Mouse (Mus musculus) liver, postnatal 0 days (tissue): ENCODE results near the gene Thap8. TPM values are rescaled to one million over a fixed set of nuclear protein-coding genes. Genes with fewer than 3 reads are reported as not detected.

Experiments used
- ATAC-seq: fragments of 200-750 bp; cut with Nextera tagmentation; 2 replicates; pipeline ENCODE4 v1.8.0; 2017; ENCODE audit warnings: mild to moderate bottlenecking, moderate library complexity
- DNase-seq: peaks from one replicate; pipeline ENCODE4 v3.0.0-alpha.2; 2016
- H3K27ac ChIP-seq: fragments of 300-500 bp; sonication (generic); 2 replicates; pipeline ENCODE4 v1.5.1; 2014; ENCODE audit warnings: antibody characterized with exemption, moderate library complexity, mild to moderate bottlenecking, low read depth
- H3K27me3 ChIP-seq: fragments of 300-500 bp; sonication (generic); 2 replicates; pipeline ENCODE4 v1.6.1; 2014; ENCODE audit warnings: low read length, control low read depth, mixed read lengths; ENCODE audit not compliant: insufficient read depth
- H3K36me3 ChIP-seq: fragments of 300-500 bp; sonication (generic); replicated peaks from 2 replicates; pipeline ENCODE4 v1.6.1; 2014; ENCODE audit warnings: mild to moderate bottlenecking, control low read depth, low read length, moderate library complexity, mixed read lengths; ENCODE audit not compliant: insufficient read depth
- H3K4me1 ChIP-seq: fragments of 300-500 bp; sonication (generic); 2 replicates; pipeline ENCODE4 v1.6.1; 2014; ENCODE audit warnings: antibody characterized with exemption, mild to moderate bottlenecking, control low read depth; ENCODE audit not compliant: insufficient read depth
- H3K4me2 ChIP-seq: fragments of 300-500 bp; sonication (generic); 2 replicates; pipeline ENCODE4 v1.6.1; 2014; ENCODE audit warnings: low read depth, mild to moderate bottlenecking, low read length, moderate library complexity, mixed read lengths
- H3K4me3 ChIP-seq: fragments of 300-500 bp; sonication (generic); 2 replicates; pipeline ENCODE4 v1.5.1; 2014; ENCODE audit warnings: low read depth, low read length
- H3K9ac ChIP-seq: fragments of 300-500 bp; sonication (generic); replicated peaks from 2 replicates; pipeline ENCODE4 v1.6.1; 2014; ENCODE audit warnings: mild to moderate bottlenecking, moderate library complexity
- H3K9me3 ChIP-seq: fragments of 300-500 bp; sonication (generic); 2 replicates; pipeline ENCODE4 v1.6.1; 2016; ENCODE audit warnings: mild to moderate bottlenecking, control low read depth, low read length, mixed read lengths
- CTCF ChIP-seq: sonication (generic); IDR thresholded peaks from 2 replicates; pipeline ENCODE4 v1.5.1; 2016; ENCODE audit warnings: antibody characterized with exemption, low read depth
- EP300 ChIP-seq: IDR thresholded peaks from 2 replicates; pipeline ENCODE4 v1.6.1; 2016; ENCODE audit warnings: antibody characterized with exemption, low read depth, mild to moderate bottlenecking
- WGBS: fragments of 180-500 bp; shearing (Covaris S2); extraction: QIAGEN DNeasy Blood & Tissue Kit; methylation state at CpG from one replicate; pipeline ENCODE4 v1.1.7; 2014; ENCODE audit not compliant: insufficient replicate concordance; 5-methylcytosine and 5-hydroxymethylcytosine counted together
- polyA plus RNA-seq: library from polyadenylated mRNA; unstranded; fragments of >200 nt; fragmentation: Nextera tagmentation; extraction: Ambion mirVana; gene quantifications from 2 replicates; pipeline ENCODE4 v1.2.1, GENCODE M21; 2015

Thap8 gene
- polyA plus RNA-seq, 1 experiment from 2014 or later, result 0.15 TPM

DNA sequence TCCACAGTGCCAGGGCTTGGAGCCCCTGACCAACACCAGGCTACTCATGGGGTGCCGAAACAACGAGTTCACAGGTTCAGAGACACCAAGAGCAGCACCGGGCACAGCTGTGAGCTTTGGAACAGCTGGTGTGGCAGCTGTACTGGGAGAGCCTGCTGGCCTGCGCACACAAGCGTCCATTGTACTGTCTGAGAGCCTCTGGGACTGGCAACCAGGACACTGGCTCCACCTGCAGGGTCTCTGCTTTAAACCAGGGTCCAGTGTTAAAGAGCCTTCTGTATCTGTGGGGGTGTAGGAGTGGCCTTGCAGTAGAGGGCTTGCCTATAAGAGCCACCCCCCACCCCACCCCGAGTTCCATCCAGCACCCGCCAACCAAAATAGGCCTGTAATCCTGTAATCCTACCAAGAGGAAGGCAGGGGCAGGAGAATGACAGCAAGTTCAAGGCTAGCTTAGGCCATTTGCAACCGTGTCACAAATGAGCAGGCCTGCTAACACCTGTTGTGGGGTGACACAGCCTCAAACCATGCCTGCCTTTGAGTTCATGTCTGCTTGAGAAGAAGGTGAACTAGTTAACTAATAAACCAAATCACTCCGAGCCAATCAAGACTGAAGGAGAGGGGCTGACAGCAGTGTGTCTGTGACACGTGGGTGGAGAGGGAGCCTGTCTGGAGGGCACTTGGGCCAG is 10.0 kb downstream of the Thap8 start:
- H3K9me3 ChIP-seq, result no peaks in the 10 kb centered on the region
- H3K9ac ChIP-seq, result no peak overlapping the region
- no peak overlapping the region for H3K27ac ChIP-seq
- TF ChIP-seq EP300 (no peak), CTCF (no peak)
- ATAC-seq (no peak), DNase-seq (no peak)
- no peaks in the 10 kb centered on the region for H3K4me1 ChIP-seq
- peaks cover 8% of the 10 kb centered on the region for H3K27me3 ChIP-seq
- H3K36me3 ChIP-seq, result no peaks in the 10 kb centered on the region
- H3K4me3 ChIP-seq, result no peak overlapping the region
- 64% methylated on average over 10 of the region's 10 CpGs for WGBS
- no peak overlapping the region for H3K4me2 ChIP-seq

DNA sequence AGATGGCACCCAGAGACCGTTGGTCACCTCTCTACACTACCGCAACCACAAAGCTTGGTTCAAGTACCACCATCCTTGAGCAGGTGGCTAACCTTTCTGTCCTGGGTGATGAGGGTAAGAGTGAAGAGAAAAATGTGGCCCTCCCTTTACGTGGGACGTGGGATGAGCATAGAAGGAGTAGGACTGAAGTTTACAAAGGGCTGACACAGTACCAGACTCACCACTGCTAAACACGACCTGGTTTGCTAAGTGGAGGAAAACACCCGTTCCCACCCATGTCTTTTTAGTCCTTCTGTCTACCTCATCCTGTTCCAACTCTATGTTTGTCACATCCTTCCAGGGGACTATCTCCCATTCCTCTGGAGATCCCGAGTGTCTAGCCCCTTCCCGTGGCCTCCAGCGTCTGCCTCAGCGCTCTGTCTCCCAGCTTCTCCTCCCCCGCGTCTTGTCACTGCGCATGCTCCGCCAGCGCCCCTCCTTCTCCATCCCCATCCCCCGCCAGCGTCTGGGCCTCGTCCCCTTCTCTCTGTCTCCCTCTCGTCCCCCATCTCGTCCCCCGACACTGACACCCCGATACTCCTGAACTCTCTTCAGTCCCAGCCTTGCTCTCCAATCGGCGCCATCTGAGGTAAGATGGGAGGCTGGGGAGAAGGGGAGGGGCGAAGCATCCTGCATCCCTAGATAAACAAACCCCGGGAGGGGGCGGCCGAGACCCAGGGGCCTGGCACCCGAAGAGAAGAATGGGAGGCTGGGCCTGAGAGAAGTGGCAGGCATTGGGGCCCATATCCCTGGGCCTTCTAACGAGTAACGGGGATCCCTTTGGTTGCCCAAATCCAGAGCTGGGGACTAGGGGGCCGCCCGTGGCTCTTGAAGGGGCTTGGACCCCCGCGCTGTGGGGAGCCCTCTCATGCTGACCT is 11.6 kb downstream of the Thap8 start, which contains the start of gene Clip3:
Gene Clip3, plus strand, starts transcription at position 514 of the 917 bp plus-strand sequence.
- ATAC-seq, result no peak
- Histone ChIP-seq H3K4me1 (no peaks in the 10 kb centered on the region), H3K9ac (no peak within 1 kb of the TSS), H3K4me2 (no peak within 1 kb of the TSS), H3K4me3 (peak within 1 kb of the TSS; percentile 26), H3K9me3 (no peaks in the 10 kb centered on the region), H3K27ac (no peak within 1 kb of the TSS), H3K27me3 (peaks cover 8% of the 10 kb centered on the region), H3K36me3 (no peaks in the 10 kb centered on the region)
- 10% methylated on average over 35 of the region's 35 CpGs for WGBS
- TF ChIP-seq CTCF (no peak), EP300 (no peak)
- peak; percentile 32 for DNase-seq

DNA sequence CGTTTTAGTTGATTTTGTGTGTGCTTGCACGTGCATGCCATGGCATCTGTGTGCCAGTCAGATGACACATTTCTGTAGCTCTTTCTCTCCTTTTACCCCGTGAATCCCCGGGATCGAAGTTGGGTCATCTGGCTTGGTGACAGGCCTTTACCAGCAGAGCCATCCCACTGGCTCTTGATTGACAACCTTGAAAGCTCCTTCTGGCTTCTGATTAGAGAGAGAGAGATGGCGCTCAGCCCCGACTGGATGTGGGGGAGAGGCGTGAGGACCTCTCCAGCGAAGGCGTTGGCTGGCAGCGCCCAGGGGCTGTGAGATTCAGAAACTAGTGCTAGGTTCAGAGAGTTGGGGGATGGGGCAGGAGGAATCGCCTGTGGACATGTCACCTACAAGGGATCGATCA is 13.9 kb downstream of the Thap8 start:
- TF ChIP-seq EP300 (no peak), CTCF (no peak)
- Histone ChIP-seq H3K27ac (no peak overlapping the region), H3K27me3 (peaks cover 8% of the 10 kb centered on the region), H3K4me1 (no peaks in the 10 kb centered on the region), H3K9me3 (no peaks in the 10 kb centered on the region), H3K4me3 (no peak overlapping the region), H3K36me3 (no peaks in the 10 kb centered on the region), H3K9ac (no peak overlapping the region), H3K4me2 (no peak overlapping the region)
- WGBS, result 73% methylated on average over 13 of the region's 13 CpGs
- ATAC-seq, result no peak
- no peak for DNase-seq

DNA sequence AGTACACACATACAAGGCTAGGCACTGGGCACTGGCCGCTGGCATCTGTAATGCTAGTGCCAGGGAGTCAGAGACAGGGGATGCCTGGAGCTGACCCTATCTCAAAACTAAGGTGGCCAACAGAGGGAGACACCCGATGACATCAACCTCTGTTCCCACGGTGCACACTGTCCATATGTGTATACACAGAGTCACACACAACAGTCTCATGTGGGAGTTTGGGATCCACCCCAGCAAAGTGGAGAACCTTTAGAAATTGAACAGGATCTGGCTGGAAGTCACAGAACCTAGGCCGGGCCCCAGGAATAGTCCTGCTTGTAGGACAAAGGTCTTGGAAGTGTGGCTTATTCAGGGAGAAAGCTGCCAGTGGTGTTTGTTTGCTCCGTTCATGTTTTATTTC is 14.4 kb downstream of the Thap8 start:
- TF ChIP-seq EP300 (no peak), CTCF (no peak)
- no peak overlapping the region for H3K9ac ChIP-seq
- H3K27me3 ChIP-seq, result peaks cover 8% of the 10 kb centered on the region
- no peaks in the 10 kb centered on the region for H3K9me3 ChIP-seq
- WGBS, result 77% methylated on average over 5 of the region's 5 CpGs
- H3K27ac ChIP-seq, result no peak overlapping the region
- no peaks in the 10 kb centered on the region for H3K36me3 ChIP-seq
- DNase-seq, result no peak
- H3K4me3 ChIP-seq, result no peak overlapping the region
- H3K4me2 ChIP-seq, result no peak overlapping the region
- ATAC-seq, result no peak
- no peaks in the 10 kb centered on the region for H3K4me1 ChIP-seq

DNA sequence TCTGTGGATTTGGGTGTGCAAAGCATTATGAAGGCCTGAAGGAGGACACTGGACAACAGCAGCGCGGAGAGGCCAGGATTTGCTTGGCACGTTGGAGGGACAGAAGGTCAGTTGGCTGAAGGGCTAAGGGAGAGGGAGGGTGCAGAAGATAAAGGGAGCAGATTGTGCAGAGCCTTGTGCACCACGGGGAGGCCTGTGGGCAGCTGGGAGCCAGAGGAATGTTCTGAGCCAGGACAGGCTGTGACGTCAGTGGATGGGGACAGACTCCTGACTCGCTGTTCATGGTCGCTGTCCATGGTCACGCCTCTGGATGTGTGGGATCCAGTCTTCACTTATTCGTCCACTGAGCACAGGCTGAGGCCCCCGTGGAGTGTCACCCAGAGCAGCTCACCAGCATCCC is 15.2 kb downstream of the Thap8 start:
- Histone ChIP-seq H3K9ac (no peak overlapping the region), H3K36me3 (no peaks in the 10 kb centered on the region), H3K4me1 (no peaks in the 10 kb centered on the region), H3K4me3 (no peak overlapping the region), H3K27ac (no peak overlapping the region), H3K4me2 (no peak overlapping the region), H3K9me3 (no peaks in the 10 kb centered on the region), H3K27me3 (peaks cover 8% of the 10 kb centered on the region)
- DNase-seq (peak; percentile 37), ATAC-seq (no peak)
- 47% methylated on average over 10 of the region's 10 CpGs for WGBS
- TF ChIP-seq CTCF (no peak), EP300 (no peak)

DNA sequence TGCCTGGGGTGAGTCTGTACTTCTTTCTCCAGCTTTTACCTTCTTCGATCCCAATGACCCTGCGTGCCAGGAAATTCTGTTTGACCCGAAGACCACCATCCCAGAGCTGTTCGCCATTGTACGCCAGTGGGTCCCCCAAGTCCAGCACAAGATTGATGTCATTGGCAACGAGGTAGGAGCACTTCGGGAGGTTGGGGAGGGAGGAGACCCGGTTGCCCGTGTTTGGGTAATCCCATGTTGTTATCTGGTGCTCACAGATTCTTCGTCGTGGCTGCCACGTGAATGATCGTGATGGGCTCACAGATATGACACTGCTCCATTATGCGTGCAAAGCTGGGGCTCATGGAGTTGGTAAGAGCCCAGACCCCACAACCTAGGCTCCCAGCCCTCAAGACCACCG is 16.9 kb downstream of the Thap8 start:
- no peak overlapping the region for H3K9ac ChIP-seq

More for the DNA sequence above, 16.9 kb downstream of the Thap8 start:
- Histone ChIP-seq H3K27me3 (peaks cover 4% of the 10 kb centered on the region), H3K27ac (no peak overlapping the region), H3K4me1 (no peaks in the 10 kb centered on the region), H3K36me3 (no peaks in the 10 kb centered on the region), H3K4me3 (no peak overlapping the region), H3K9me3 (no peaks in the 10 kb centered on the region), H3K4me2 (no peak overlapping the region)
- no peak for DNase-seq
- WGBS, result 77% methylated on average over 15 of the region's 15 CpGs
- TF ChIP-seq CTCF, result no peak
- TF ChIP-seq EP300, result no peak
- ATAC-seq, result no peak
